Mouse (Mus musculus) large intestine, adult 2 months (tissue): ENCODE results near the gene Eif2b1. TPM values are rescaled to one million over a fixed set of nuclear protein-coding genes. Genes with fewer than 3 reads are reported as not detected.
"Not testable (repeated sequence)": the region's sequence is repeated elsewhere in the genome, so short reads cannot be mapped to it uniquely, and the experiment has no call there.

Experiments
- DNase-seq: peaks from one replicate; pipeline ENCODE4 v3.0.0-alpha.2; 2012; ENCODE audit warnings: low read depth, low spot score
- WGBS: fragments of 180-500 bp; shearing (Covaris S2); methylation state at CpG from one replicate; pipeline ENCODE4 v1.1.7; 2018; 5-methylcytosine and 5-hydroxymethylcytosine counted together
- polyA plus RNA-seq: library from polyadenylated mRNA; depleted of rRNA; stranded (reverse); fragments of >200 nt; gene quantifications from 2 replicates; pipeline ENCODE4 v1.2.3, GENCODE M21; 2012; rRNA removed

The Eif2b1 gene
- 31.7 and 33.1 TPM in 2 replicates for polyA plus RNA-seq

DNA sequence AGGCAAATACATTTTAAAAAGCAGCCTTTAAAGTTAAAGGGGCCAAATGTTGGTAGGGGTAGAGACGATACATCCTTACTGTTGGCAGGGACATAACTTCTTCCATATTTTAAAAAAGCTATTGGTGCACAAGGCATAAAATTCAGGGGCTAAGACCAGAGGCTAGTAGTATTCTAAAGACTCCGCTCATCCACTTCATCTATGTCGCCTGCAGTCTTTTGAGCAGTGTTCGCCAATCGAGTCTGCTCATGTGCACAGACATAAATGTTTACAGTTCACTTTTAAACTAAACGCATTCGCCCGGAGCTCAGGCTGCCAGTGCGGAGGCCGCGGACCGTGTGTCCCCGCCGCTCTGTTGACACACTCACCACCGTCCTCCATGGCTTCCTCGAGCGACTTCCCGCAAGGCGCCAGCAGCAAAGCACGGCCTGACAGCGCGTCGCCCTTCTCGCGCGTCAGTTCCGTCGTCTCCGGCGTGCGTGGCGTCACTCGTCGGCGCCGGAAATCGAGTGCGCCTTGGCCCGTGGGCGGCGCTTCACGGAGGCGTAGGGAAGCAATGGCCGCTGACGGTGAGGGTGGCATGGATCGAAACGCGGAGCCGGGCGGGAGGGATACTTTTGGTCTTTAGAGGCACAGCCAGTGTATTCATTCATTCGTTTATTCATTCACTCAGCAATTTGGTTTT, at the start of gene Eif2b1, which contains the start of gene Gtf2h3:
Gene Eif2b1, minus strand, starts transcription at position 499 of the 685 bp plus-strand sequence.
Gene Gtf2h3, plus strand, starts transcription at position 508 of the 685 bp plus-strand sequence.
- WGBS = 1% methylated on average over 51 of the region's 51 CpGs

DNA sequence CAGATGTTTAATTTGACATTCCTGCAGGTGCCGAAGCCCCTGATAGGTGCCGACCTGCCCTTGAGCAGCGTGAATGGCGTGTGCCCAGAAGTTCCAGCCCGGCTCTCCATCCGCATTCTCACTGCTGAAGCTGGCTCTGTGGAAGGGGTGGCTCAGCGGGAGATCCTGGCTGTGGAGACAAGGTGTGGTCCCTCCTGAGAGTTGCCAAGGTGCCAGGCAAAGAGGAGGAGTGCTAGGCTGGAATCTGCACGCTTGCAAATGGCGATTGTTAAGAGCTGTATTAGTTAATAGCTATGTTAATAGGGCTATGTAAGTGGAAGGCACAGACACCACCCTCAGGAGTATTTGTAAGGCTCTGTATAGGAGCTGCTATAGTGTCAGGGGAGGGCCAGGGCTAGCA, 45.4 kb upstream of the Eif2b1 start:
- 87% methylated on average over 9 of the region's 9 CpGs for WGBS

More for the DNA sequence above, at the start of gene Eif2b1, which contains the start of gene Gtf2h3:
- DNase-seq = peak; percentile 80

DNA sequence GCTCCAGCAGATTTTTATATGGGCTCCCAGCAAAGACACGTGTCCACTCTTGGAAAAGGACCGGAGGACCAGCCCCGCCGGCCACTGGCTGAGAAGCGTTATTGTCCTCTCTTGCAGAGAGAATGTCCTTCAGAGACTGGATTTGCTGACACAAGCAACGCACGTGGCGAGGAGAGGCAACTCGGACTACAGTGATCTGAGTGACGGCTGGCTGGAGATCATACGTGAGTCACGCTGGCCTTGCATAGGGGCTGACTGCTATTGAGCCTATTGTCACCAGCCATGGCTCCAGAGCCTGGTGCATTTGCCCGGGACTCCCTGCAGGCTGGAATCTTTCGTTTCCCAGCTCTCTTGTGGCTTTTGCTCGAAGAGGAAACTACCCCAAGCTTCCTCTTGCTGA, 44.0 kb upstream of the Eif2b1 start:
- WGBS = 83% methylated on average over 15 of the region's 15 CpGs
- no peak for DNase-seq

More for the DNA sequence above, 45.4 kb upstream of the Eif2b1 start:
- DNase-seq = no peak

DNA sequence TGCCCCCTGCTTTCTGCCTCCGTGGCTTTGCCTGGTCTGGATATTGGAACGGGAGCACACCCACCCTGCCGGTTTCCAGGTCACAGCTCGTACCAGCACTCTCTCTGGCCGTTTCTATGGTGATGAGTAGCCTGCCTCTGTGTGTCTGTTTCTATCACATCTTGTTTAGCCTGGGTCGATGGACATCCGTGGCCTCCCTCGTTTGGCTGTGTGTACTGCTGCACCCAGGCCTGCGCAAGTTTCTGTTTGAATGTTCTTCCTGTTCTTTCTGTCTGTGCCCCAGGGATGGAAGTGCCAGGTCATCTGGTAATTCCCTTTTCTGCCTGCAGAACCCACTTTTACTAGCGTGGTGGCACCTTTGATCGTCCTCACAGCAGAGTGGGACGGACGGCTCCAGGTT, 42.4 kb upstream of the Eif2b1 start:
- 73% methylated on average over 13 of the region's 13 CpGs for WGBS

DNA sequence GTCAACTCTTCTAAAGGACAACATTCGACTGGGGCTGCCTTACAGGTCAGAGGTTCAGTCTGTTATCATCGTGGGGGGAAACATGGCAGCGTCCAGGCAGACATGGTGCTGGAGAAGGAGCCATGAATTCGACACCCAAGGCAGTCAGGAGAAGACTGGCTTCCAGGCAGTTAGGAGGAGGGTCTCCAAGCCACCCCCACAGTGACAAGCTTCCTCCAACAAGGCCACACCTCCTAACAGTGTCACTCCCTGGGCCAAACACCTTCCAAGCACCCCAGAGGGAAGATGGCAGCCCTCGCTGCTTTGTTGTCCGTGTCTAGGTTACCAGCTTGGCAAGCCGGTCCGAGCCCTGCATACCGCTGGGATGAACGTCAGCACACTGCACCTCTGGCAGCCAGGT, 39.8 kb upstream of the Eif2b1 start:
- no peak for DNase-seq
- WGBS = 86% methylated on average over 10 of the region's 10 CpGs

More for the DNA sequence above, 42.4 kb upstream of the Eif2b1 start:
- no peak for DNase-seq

DNA sequence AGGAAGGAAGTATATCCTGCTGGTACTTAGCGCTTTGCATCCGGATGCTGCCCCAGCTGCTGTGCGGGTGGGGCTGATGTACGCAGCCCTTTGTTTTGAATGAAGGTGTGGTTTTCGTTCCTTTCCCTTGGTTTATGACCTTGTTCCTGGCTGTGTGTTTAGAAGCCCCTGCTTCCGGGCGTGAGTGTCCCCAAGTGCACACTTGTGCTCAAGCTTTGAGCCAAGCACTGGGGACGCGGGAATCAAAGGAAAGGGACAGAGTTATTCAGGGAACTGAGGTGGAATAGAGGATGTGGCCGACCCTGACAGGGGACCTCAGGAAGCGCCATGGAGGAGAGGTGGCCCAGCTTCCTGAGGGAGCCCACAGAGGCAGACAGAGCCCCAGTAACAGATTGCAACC, 35.8 kb upstream of the Eif2b1 start:
- no peak for DNase-seq
- 24% methylated on average over 11 of the region's 11 CpGs for WGBS

DNA sequence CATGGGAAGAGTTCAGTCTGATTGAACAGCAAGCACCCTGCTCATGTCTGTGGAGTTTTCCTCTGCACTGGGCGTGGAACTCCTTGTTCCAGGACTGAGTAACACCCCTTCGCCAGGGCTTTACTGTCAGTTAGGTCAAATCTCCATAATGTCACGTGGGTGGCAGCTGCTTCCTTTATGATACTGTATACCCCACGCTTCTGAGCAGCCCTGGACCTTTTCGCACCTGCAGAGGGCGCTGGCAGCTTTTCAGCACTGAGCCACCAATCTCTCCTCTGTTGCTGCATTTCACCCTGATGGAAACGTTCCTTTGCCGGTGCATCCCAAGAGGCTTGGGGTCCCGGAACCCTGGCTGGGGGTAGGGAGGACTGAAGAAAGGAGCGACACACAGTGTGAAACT, 32.0 kb upstream of the Eif2b1 start:
- WGBS = 81% methylated on average over 10 of the region's 10 CpGs

DNA sequence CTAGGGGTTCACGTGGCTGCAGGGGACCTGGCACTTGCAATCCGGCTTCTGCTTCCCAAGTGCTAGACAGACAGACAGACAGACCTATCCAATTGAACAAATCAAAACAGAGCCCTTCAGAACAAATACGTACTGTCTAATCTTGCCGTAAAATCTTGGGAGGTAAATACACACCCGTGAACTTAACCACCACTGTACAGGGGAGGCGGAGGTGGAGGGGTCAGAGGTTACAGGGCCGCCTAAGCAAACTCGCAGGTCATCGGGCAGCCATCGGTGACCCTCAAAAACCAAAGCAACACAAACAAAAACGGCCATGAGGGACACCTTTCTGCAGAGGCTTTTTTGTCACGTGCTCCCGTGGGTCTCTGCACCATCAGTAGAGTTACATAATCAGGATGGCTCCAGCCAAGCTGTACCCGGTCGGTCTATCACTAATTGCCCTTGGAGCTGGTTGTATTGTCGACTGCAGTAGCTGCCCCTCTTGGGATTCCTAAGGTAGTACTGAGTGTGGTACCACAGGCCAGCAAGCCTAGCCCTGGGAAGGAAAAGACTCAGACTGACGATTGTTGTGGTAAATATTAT, 26.2 kb upstream of the Eif2b1 start:
- DNase-seq = no peak
- 62% methylated on average over 17 of the region's 17 CpGs for WGBS

More for the DNA sequence above, 32.0 kb upstream of the Eif2b1 start:
- no peak for DNase-seq

DNA sequence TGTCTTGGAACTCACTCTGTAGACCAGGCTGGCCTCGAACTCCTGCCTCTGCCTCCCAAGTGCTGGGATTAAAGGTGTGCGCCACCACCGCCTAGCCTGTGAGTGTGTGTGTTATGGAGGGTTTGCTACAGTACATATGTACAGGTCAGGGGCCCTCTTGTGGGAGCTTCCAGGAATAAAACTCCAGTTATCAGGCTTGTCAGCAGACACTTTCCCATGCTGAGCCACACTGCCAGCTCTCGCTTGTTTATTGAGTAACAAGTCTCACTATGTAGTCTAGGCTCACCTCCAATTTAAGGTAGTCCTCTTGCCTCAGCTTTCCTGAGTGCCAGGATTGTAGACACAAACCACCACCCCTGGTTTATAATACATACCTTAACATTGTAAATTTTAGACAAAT, 25.4 kb upstream of the Eif2b1 start:
- no peak for DNase-seq
- WGBS = 85% methylated on average over 4 of the region's 4 CpGs

DNA sequence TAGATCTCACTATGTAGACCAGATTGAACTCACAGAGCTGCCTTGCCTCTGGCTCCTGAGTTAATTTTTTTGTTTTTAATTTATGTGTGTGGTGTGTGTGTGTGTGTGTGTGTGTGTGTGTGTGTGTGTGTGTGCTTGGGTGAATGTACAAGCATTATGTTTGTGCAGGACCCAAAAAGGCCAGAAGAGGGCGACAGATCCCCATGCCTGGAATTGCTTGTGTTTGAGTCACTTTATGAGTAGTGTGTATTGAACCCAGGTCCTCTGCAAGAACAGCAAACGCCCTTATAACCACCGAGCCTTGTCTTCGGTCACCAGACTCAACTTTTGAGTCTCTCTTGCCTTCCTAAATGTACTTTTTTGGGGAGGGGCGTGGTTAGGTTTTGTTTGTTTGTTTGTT, 23.4 kb upstream of the Eif2b1 start:
- DNase-seq = no peak
- 63% methylated on average over 5 of the region's 5 CpGs for WGBS

DNA sequence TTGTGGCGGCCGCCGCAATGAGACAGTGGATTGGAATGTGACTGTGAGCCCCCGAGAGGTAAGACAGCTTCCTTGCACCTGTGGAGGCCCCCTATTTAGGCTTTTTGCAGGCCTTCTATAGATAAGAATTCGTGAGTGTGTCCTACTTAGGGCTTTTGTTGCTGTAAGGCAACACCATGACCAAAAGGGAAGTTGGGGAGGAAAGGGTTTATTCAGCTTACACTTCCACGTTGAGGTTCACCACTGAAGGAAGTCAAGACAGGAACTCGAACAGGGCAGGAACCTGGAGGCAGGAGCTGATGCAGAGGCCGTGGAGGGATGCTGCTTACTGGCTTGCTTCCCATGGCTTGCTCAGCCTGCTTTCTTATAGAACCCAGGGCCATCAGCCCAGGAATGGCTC, 20.8 kb upstream of the Eif2b1 start:
- DNase-seq = not testable (repeated sequence)
- 62% methylated on average over 8 of the region's 8 CpGs for WGBS

DNA sequence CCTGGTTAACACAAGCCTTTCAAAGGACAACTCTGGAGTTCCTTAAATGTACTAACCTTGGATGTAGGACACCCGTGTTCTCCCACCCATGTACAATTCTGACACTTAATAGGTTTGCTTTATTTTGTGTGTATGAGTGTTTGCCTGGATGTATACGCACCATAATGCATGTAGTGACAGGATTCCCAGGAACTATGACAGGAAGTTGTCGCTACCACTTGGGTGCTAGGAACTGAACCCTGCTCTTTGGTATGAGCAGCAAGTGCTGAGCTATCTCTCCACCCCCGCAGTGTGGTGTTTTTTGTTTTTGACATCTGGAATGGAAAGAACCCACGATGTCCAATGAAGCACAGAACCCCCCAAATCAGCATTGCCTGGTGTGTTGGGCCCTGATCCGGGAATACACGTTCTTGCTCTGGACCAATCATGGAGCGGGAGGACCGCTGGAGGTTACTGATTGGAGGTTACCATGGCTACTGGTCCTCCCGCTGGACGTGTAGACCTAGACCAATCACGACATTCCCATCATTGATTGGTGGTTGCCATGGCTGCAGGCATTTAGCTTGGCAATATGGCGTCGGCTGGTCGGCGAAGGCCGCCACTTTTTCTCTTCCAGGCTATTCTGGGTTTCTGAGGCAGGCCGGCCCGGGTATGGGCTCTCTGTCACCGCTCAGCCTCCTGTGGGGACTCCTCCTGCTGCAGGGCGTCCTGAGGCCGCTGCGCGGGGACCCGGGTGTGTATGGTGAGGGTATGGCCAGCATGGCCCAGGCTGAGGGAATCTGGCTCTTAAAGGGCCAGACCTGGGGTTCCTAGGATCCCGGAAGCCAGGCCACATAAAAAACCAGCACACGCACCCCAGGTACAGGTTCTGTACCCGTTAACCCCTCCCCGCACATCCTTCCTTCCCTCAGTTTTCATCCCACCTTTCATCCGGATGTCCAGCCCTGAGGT, 19.6 kb upstream of the Eif2b1 start:
- peak; percentile 96 for DNase-seq
- 9% methylated on average over 30 of the region's 30 CpGs for WGBS

DNA sequence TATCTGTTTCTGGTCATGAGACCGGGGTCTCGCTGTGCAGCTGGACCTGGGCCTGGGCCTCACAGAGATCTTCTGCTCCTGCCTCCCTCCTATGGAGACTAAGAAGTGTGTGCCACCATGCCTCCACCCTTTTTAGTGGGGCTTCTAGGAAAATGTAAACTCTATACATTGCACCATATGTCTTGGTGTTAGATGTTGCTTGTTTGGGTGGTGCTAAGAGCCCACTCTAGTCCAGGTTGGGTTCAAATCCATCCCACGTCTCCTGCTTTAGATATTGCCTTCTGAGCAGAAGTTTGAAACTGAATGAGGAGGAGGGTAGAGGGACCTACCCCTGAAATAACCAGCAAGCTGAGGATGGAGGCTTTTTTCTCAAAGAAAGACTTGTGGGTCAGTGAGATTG, 13.8 kb upstream of the Eif2b1 start:
- no peak for DNase-seq
- 98% methylated on average over 3 of the region's 3 CpGs for WGBS

DNA sequence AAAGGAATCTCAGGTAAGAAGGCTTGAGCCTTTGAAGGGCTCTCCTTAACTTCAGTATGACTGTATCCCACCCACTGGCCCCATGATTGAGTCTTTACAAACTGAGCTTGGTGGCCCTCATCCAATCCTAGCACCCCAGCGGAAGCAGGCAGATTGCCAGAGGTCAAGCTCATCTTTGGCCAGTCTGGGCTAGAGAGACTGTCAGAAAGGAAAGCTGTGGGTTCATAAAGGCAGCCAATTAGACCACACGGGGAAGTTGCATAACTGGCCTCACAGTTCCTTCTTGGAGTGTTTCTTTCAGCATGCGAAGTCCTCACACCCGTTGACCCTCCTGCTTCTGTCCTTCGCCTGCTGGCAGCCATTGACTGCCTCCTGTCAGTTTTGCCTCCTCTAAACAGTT, 3.6 kb upstream of the Eif2b1 start:
- 74% methylated on average over 5 of the region's 5 CpGs for WGBS
- DNase-seq = no peak

DNA sequence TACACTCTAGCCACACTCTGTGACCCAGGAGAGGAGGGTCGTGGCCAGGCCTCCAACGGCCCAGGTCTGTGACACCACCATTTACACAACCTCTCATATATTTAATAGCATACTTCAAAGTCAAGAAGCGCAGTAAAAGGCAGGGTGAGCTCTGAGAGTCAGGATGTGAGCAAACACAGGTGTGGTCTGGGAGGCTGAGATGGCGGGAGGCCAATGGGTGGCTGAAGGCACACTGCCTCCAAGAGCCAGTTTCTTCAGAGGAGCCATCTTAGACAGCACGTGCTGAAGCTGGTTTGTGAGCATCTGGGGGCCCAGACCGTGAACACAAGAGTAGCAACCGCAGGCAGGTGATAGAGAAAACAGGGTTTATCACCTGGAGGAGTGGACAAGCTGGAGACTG, 3.5 kb downstream of the Eif2b1 start:
- peak; percentile 84 for DNase-seq
- whole genome bisulfite sequencing = 39% methylated on average over 7 of the region's 7 CpGs

DNA sequence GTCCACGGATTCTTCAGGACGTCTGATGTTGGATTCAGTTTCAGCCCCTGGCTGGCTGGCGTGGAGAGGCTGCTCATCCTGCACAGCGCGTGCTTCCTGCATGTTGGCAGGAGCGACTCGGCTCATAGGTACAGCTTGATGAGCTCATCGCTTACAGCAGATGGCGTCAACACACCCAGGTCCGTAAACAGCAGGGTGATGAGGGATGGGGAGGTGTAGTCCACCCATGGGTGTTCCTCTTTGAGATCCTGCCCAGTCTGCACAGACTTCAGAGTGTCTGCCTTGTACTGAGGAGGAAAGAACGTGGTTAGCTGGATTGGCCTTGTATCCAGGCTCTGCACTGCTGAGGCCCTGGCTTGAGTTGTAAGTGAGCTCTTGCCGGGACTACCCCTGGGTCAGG, 7.9 kb downstream of the Eif2b1 start:
- DNase-seq = no peak
- 60% methylated on average over 12 of the region's 12 CpGs for WGBS

DNA sequence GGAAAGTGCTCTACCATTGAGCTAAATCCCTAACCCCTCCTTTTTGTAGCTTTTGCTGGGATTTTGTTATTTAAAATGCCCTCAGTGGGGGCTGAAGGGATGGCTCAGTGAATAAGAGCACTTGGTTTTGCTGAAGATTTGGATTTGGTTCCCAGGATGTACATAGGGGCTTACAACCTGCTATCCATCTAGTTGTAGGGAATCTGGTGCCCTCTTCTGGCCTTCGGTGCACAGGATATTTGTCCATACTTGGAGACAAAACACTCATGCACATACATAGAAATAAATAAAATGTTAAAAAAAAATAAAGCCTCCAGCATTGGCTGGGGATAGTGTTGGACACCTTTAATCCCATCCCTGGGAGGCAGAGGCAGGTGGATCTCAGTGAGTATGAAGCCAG, 23.8 kb downstream of the Eif2b1 start:
- WGBS = 60% methylated on average over 1 of the region's 1 CpGs
- DNase-seq = no peak

DNA sequence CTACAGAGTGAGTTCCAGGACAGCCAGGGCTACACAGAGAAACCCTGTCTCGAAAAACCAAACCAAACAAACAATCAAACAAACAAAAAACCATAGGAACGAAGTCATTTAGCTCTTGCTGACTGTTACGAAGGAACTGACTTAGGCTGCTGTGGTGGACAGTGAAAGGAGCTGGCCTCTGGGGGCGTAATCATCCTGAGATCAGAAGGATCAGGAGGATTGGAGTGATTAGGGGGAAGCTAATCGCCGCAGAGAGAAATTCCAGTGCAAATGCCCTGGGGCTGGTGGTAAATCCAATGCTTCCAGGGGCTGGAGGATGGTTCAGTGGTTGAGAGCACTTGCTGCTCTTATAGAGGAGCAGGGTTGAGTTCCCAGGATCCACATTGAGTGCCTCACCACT, 25.3 kb downstream of the Eif2b1 start:
- 48% methylated on average over 6 of the region's 6 CpGs for WGBS
- DNase-seq = no peak

DNA sequence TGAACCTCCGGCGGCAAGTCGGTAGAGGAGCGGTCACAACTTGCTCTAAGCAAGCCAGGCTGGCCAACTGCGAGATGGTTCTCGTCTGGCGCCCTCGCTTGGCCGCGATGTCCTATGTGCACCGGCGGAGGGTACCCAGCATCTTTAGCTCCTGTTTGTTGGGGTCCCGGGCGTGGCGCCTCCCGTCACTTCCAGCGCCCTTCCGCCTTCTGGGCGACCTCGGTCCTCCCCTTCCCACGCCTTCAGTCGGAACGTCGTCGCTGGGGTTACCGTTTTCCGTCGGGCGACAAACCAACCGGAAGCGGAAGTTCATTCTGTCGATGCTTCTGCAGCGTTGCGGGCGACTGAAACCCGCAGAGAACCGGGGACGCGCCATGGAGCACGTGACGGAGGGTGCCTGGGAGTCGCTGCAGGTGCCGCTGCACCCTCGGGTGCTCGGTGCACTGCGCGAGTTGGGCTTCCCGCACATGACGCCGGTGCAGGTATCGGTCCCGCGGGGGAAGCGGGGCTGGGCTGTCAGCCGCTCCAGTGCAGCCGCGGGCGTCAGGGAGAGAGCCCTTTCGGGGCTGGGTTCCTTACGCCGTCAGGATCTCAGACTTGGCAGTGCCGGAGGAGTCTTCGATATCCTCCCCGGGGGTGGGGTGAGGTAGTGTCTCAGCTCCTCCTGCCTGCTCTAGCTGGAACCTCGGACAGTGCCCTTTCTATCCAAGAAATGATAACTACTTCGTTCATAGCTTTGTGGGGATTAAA, 26.2 kb downstream of the Eif2b1 start, which contains the start of gene Ddx55:
Gene Ddx55, plus strand, starts transcription at position 307 of the 750 bp plus-strand sequence.
- under 1% methylated on average over 66 of the region's 66 CpGs for WGBS
- peak; percentile 81 for DNase-seq

DNA sequence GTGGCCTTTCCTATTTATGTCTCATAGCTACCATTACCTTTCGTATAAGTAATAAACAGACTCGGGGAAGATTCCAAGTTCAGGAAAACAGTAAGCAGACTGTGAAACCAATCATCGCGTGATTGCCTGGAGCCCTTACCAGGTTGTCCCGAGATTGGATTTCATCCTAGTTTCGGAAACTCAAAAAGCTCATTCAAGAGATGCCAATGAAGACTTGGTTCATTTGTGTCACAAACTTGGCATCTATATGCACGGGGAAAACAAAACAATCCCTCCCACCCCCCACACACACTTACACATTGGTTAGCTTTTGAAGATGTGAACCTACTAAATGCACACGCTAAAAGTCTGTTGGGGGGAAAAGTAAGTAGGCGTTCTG, 26.8 kb downstream of the Eif2b1 start:
- DNase-seq = no peak
- WGBS = 3% methylated on average over 9 of the region's 9 CpGs
